Mouse (Mus musculus): ENCODE data around the gene BC049730.

The BC049730 gene

DNA sequence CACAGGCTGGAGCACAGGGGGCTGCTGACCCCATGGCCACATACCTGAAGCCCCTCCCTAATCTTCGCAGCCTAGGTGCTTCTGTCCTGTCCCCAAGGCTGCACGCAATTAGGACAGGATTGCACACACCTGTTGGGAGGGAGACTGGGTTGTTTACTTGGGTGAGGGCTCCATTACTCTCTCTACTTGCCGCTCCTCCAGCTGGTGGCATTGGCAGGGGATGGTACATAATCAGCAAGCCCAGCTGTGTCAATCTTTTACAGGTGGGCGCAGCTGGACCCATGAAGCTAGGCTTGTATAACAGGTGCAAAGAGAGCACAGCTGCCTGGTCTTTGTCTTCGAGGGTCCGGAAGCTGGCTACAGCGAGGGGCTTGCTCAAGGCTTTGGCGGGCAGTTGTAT is 53.5 kb downstream of the BC049730 start:
- DNase-seq (ENCODE audit: low spot score in 2 of 2) = no peak

Data from heart, adult 9 months (tissue).